Mouse (Mus musculus): ENCODE data around the gene Atp6v1g2. TPM values are rescaled to one million over a fixed set of nuclear protein-coding genes. Genes with fewer than 3 reads are reported as not detected.
"Not testable (repeated sequence)": the region's sequence is repeated elsewhere in the genome, so short reads cannot be mapped to it uniquely, and the experiment has no call there.

Gene Atp6v1g2
- total and polyA plus RNA-seq, 3 experiments: 2.4 to 5.0 (median 3.2) TPM

- TF ChIP-seq GATA2 (IDR thresholded peaks at IDR 0.05; ENCODE audit: borderline replicate concordance, low read depth, low read length) (no peak), TAL1 (conservative IDR thresholded peaks at IDR 0.05; ENCODE audit: low read depth, low read length) (no peak), CTCF (IDR thresholded peaks at IDR 0.05; ENCODE audit: low read depth, low read length) (peak; percentile 92), GATA1 (IDR thresholded peaks at IDR 0.05; ENCODE audit: borderline replicate concordance, low read length) (no peak)
- Histone ChIP-seq H3K27me3 (ENCODE audit: insufficient read depth, low read length) (no peaks in the 10 kb centered on the region), H3K36me3 (replicated peaks) (peaks cover 76% of the 10 kb centered on the region), H3K4me1 (ENCODE audit: insufficient read depth, low read depth, low read length) (peaks cover 58% of the 10 kb centered on the region), H3K9me3 (replicated peaks) (no peaks in the 10 kb centered on the region), H3K4me3 (ENCODE audit: low read depth, low read length) (peak overlapping the region; percentile 31; the same call in 1 of the 2 replicates)
- ATAC-seq (ENCODE audit: extremely low read depth, insufficient number of reproducible peaks, low FRiP score, poor library complexity, severe bottlenecking) (no peak), DNase-seq (ENCODE audit: low spot score) (peak; percentile 65)
These were observed 1.4 kb upstream of the Atp6v1g2 start for GRCm38 (mm10) chr17:35232043-35232442.

- no peak for ATAC-seq (ENCODE audit: extremely low read depth, insufficient number of reproducible peaks, low FRiP score, poor library complexity, severe bottlenecking)
These were observed 801 bp upstream of the Atp6v1g2 start for GRCm38 (mm10) chr17:35232659-35233058.

GRCm38 (mm10) chr17:35234090-35234489, 630 bp downstream of the Atp6v1g2 start:
- peak overlapping the region; percentile 86; the same call in 1 of the 2 replicates for H3K4me3 ChIP-seq (ENCODE audit: low read depth, low read length)
- not testable (repeated sequence) for ATAC-seq (ENCODE audit: extremely low read depth, insufficient number of reproducible peaks, low FRiP score, poor library complexity, severe bottlenecking); H3K27me3 ChIP-seq (ENCODE audit: insufficient read depth, low read length); DNase-seq (ENCODE audit: low spot score); H3K9me3 ChIP-seq (replicated peaks)
- peaks cover 75% of the 10 kb centered on the region for H3K36me3 ChIP-seq (replicated peaks)
- H3K4me1 ChIP-seq (ENCODE audit: insufficient read depth, low read depth, low read length): peaks cover 58% of the 10 kb centered on the region

More at GRCm38 (mm10) chr17:35232659-35233058, 801 bp upstream of the Atp6v1g2 start:
- Histone ChIP-seq H3K4me3 (ENCODE audit: low read depth, low read length) (peak overlapping the region; percentile 31; the same call in 1 of the 2 replicates), H3K27me3 (ENCODE audit: insufficient read depth, low read length) (no peaks in the 10 kb centered on the region), H3K9me3 (replicated peaks) (no peaks in the 10 kb centered on the region), H3K4me1 (ENCODE audit: insufficient read depth, low read depth, low read length) (peaks cover 60% of the 10 kb centered on the region), H3K36me3 (replicated peaks) (peaks cover 76% of the 10 kb centered on the region)
- no peak for DNase-seq (ENCODE audit: low spot score)
- TF ChIP-seq GATA2 (IDR thresholded peaks at IDR 0.05; ENCODE audit: borderline replicate concordance, low read depth, low read length): no peak
- no peak for TF ChIP-seq TAL1 (conservative IDR thresholded peaks at IDR 0.05; ENCODE audit: low read depth, low read length)
- TF ChIP-seq POLR2AphosphoS5 (IDR thresholded peaks at IDR 0.05; ENCODE audit: insufficient replicate concordance, low read depth, low read length): no peak
- no peak for TF ChIP-seq CTCF (IDR thresholded peaks at IDR 0.05; ENCODE audit: low read depth, low read length)
- no peak for TF ChIP-seq GATA1 (IDR thresholded peaks at IDR 0.05; ENCODE audit: borderline replicate concordance, low read length)

- no peak for ATAC-seq (ENCODE audit: extremely low read depth, insufficient number of reproducible peaks, low FRiP score, poor library complexity, severe bottlenecking)
- no peaks in the 10 kb centered on the region for H3K9me3 ChIP-seq (replicated peaks)
- H3K4me3 ChIP-seq (ENCODE audit: low read depth, low read length): peak overlapping the region; percentile 86
- peaks cover 63% of the 10 kb centered on the region for H3K4me1 ChIP-seq (ENCODE audit: insufficient read depth, low read depth, low read length)
- no peak for DNase-seq (ENCODE audit: low spot score)
- H3K36me3 ChIP-seq (replicated peaks): peaks cover 69% of the 10 kb centered on the region
- TF ChIP-seq TAL1 (conservative IDR thresholded peaks at IDR 0.05; ENCODE audit: low read depth, low read length) (no peak), CTCF (IDR thresholded peaks at IDR 0.05; ENCODE audit: low read depth, low read length) (no peak), GATA2 (IDR thresholded peaks at IDR 0.05; ENCODE audit: borderline replicate concordance, low read depth, low read length) (no peak), GATA1 (IDR thresholded peaks at IDR 0.05; ENCODE audit: borderline replicate concordance, low read length) (no peak), POLR2AphosphoS5 (IDR thresholded peaks at IDR 0.05; ENCODE audit: insufficient replicate concordance, low read depth, low read length) (no peak)
- no peaks in the 10 kb centered on the region for H3K27me3 ChIP-seq (ENCODE audit: insufficient read depth, low read length)
These were observed 1.4 kb downstream of the Atp6v1g2 start for GRCm38 (mm10) chr17:35234903-35235302.

- TF ChIP-seq TAL1 (conservative IDR thresholded peaks at IDR 0.05; ENCODE audit: low read depth, low read length): no peak
- TF ChIP-seq POLR2AphosphoS5 (IDR thresholded peaks at IDR 0.05; ENCODE audit: insufficient replicate concordance, low read depth, low read length): no peak
- no peak for TF ChIP-seq GATA2 (IDR thresholded peaks at IDR 0.05; ENCODE audit: borderline replicate concordance, low read depth, low read length)
- TF ChIP-seq CTCF (IDR thresholded peaks at IDR 0.05; ENCODE audit: low read depth, low read length): no peak
- no peak for TF ChIP-seq GATA1 (IDR thresholded peaks at IDR 0.05; ENCODE audit: borderline replicate concordance, low read length)
- no peaks in the 10 kb centered on the region for H3K27me3 ChIP-seq (ENCODE audit: insufficient read depth, low read length)
- H3K9me3 ChIP-seq (replicated peaks): no peaks in the 10 kb centered on the region
- DNase-seq (ENCODE audit: low spot score): peak; percentile 84
- peaks cover 66% of the 10 kb centered on the region for H3K36me3 ChIP-seq (replicated peaks)
- H3K4me3 ChIP-seq (ENCODE audit: low read depth, low read length): peak within 1 kb of the TSS; percentile 86
- H3K4me1 ChIP-seq (ENCODE audit: insufficient read depth, low read depth, low read length): peaks cover 72% of the 10 kb centered on the region
- peak; percentile 79 for ATAC-seq (ENCODE audit: extremely low read depth, insufficient number of reproducible peaks, low FRiP score, poor library complexity, severe bottlenecking)
These were observed 2.3 kb downstream of the Atp6v1g2 start, which contains the start of gene Nfkbil1 for GRCm38 (mm10) chr17:35235614-35236389. Gene Nfkbil1, minus strand, starts transcription at chr17:35235792.

- peak; percentile 92 for TF ChIP-seq CTCF (IDR thresholded peaks at IDR 0.05; ENCODE audit: low read depth, low read length)
- no peak for TF ChIP-seq GATA1 (IDR thresholded peaks at IDR 0.05; ENCODE audit: borderline replicate concordance, low read length)
- H3K4me1 ChIP-seq (ENCODE audit: insufficient read depth, low read depth, low read length): peaks cover 71% of the 10 kb centered on the region
- peaks cover 60% of the 10 kb centered on the region for H3K36me3 ChIP-seq (replicated peaks)
- H3K9me3 ChIP-seq (replicated peaks): no peaks in the 10 kb centered on the region
- DNase-seq (ENCODE audit: low spot score) (peak; percentile 76), ATAC-seq (ENCODE audit: extremely low read depth, insufficient number of reproducible peaks, low FRiP score, poor library complexity, severe bottlenecking) (peak; percentile 67)
- peak overlapping the region; percentile 86 for H3K4me3 ChIP-seq (ENCODE audit: low read depth, low read length)
- no peaks in the 10 kb centered on the region for H3K27me3 ChIP-seq (ENCODE audit: insufficient read depth, low read length)
These were observed 2.9 kb downstream of the Atp6v1g2 start for GRCm38 (mm10) chr17:35236390-35236746.

Data from G1E (cell line).